Mouse (Mus musculus) midbrain, embryonic 11.5 days (tissue): Measurements from ENCODE around the gene Nfrkb. TPM values are rescaled to one million over a fixed set of nuclear protein-coding genes. Genes with fewer than 3 reads are reported as not detected.

Experiments used
- ATAC-seq: fragments of 200-750 bp; cut with Nextera tagmentation; 2 replicates; pipeline ENCODE4 v1.8.0; 2017; ENCODE audit warnings: moderate TSS enrichment, moderate library complexity; ENCODE audit not compliant: low FRiP score
- DNase-seq: peaks from one replicate; pipeline ENCODE4 v3.0.0; 2015; ENCODE audit warnings: low spot score; ENCODE audit errors: missing footprints
- H3K27ac ChIP-seq: fragments of 300-500 bp; sonication (generic); 2 replicates; pipeline ENCODE4 v1.5.1; 2014; ENCODE audit warnings: low read depth, low read length
- H3K27me3 ChIP-seq: fragments of 300-500 bp; sonication (generic); 2 replicates; pipeline ENCODE4 v1.6.1; 2014; ENCODE audit warnings: mild to moderate bottlenecking, low read length, moderate library complexity, mixed read lengths; ENCODE audit not compliant: control insufficient read depth, insufficient read depth
- H3K36me3 ChIP-seq: fragments of 300-500 bp; sonication (generic); 2 replicates; pipeline ENCODE4 v1.6.1; 2014; ENCODE audit warnings: mild to moderate bottlenecking, low read length, moderate library complexity, mixed read lengths; ENCODE audit not compliant: control insufficient read depth, insufficient read depth
- H3K4me1 ChIP-seq: fragments of 300-500 bp; sonication (generic); 2 replicates; pipeline ENCODE4 v1.6.1; 2014; ENCODE audit warnings: low read length; ENCODE audit not compliant: control insufficient read depth, insufficient read depth
- H3K4me2 ChIP-seq: fragments of 300-500 bp; sonication (generic); 2 replicates; pipeline ENCODE4 v1.6.1; 2014; ENCODE audit warnings: mild to moderate bottlenecking, moderate library complexity
- H3K4me3 ChIP-seq: fragments of 300-500 bp; sonication (generic); 2 replicates; pipeline ENCODE4 v1.5.1; 2014; ENCODE audit warnings: low read depth, low read length
- H3K9ac ChIP-seq: fragments of 300-500 bp; sonication (generic); 2 replicates; pipeline ENCODE4 v1.6.1; 2014; ENCODE audit warnings: low read length
- H3K9me3 ChIP-seq: fragments of 300-500 bp; sonication (generic); 2 replicates; pipeline ENCODE4 v1.6.1; 2016; ENCODE audit warnings: low read length; ENCODE audit not compliant: control insufficient read depth
- WGBS: fragments of 180-500 bp; shearing (Covaris S2); extraction: QIAGEN DNeasy Blood & Tissue Kit; methylation state at CpG from one replicate; pipeline ENCODE4 v1.1.7; 2014; 5-methylcytosine and 5-hydroxymethylcytosine counted together
- polyA plus RNA-seq: library from polyadenylated mRNA; unstranded; fragments of >200 nt; fragmentation: Nextera tagmentation; extraction: Ambion mirVana; gene quantifications from 2 replicates; pipeline ENCODE4 v1.2.1, GENCODE M21; 2014

Nfrkb gene
- polyA plus RNA-seq, 1 experiment from 2014 or later, result 19.3 TPM

DNA sequence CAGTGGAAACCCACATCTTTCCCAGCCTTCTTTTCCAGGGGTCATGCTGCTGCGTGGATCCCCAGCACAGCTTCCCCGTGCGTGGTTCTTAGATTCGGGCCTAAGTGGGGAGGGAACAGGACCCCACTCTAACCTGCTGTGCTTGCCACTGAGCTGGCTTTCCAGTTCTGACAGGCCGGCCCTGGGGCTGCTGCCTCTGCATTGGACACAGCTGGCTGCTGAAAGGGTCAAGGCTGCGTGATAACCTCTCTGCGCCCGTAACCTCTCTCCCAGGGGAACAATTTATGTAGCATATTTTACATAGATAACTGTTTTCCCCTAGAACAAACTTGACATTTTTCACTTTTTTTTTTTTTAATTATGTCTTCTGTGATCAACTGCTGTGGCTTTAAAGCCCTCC, 20.9 kb upstream of the Nfrkb start:
- ATAC-seq (no peak), DNase-seq (no peak)
- no peak overlapping the region for H3K4me2 ChIP-seq
- H3K27me3 ChIP-seq, result no peaks in the 10 kb centered on the region
- no peak overlapping the region for H3K4me3 ChIP-seq
- H3K9ac ChIP-seq, result no peak overlapping the region
- no peaks in the 10 kb centered on the region for H3K4me1 ChIP-seq
- no peaks in the 10 kb centered on the region for H3K9me3 ChIP-seq
- no peak overlapping the region for H3K27ac ChIP-seq
- H3K36me3 ChIP-seq, result peaks cover 5% of the 10 kb centered on the region; the same call in 1 of the 2 replicates
- 89% methylated on average over 8 of the region's 8 CpGs for WGBS

GRCm38 (mm10) chr9:31371740-31372139, 14.3 kb upstream of the Nfrkb start:
- ATAC-seq (no peak), DNase-seq (no peak)
- Histone ChIP-seq H3K4me3 (no peak overlapping the region), H3K9me3 (no peaks in the 10 kb centered on the region), H3K27me3 (no peaks in the 10 kb centered on the region), H3K27ac (no peak overlapping the region), H3K4me2 (no peak overlapping the region), H3K4me1 (no peaks in the 10 kb centered on the region), H3K36me3 (peaks cover 12% of the 10 kb centered on the region; the same call in 1 of the 2 replicates), H3K9ac (no peak overlapping the region)
- WGBS, result 90% methylated on average over 3 of the region's 3 CpGs

GRCm38 (mm10) chr9:31376661-31377060, 9.3 kb upstream of the Nfrkb start:
- H3K4me3 ChIP-seq, result no peak overlapping the region
- ATAC-seq (no peak), DNase-seq (no peak)
- H3K27me3 ChIP-seq, result no peaks in the 10 kb centered on the region
- H3K36me3 ChIP-seq, result peaks cover 5% of the 10 kb centered on the region; the same call in 1 of the 2 replicates
- no peaks in the 10 kb centered on the region for H3K4me1 ChIP-seq
- no peak overlapping the region for H3K4me2 ChIP-seq
- no peak overlapping the region for H3K27ac ChIP-seq
- H3K9me3 ChIP-seq, result no peaks in the 10 kb centered on the region
- H3K9ac ChIP-seq, result no peak overlapping the region

GRCm38 (mm10) chr9:31384786-31385499, 1.0 kb upstream of the Nfrkb start:
- no peak overlapping the region for H3K9ac ChIP-seq
- no peak overlapping the region for H3K4me2 ChIP-seq
- no peaks in the 10 kb centered on the region for H3K9me3 ChIP-seq
- WGBS, result 86% methylated on average over 17 of the region's 17 CpGs
- ATAC-seq (no peak), DNase-seq (no peak)
- H3K27me3 ChIP-seq, result no peaks in the 10 kb centered on the region
- H3K4me3 ChIP-seq, result no peak overlapping the region
- H3K27ac ChIP-seq, result no peak overlapping the region
- H3K36me3 ChIP-seq, result no peaks in the 10 kb centered on the region; the same call in 1 of the 2 replicates
- H3K4me1 ChIP-seq, result peaks cover 10% of the 10 kb centered on the region

DNA sequence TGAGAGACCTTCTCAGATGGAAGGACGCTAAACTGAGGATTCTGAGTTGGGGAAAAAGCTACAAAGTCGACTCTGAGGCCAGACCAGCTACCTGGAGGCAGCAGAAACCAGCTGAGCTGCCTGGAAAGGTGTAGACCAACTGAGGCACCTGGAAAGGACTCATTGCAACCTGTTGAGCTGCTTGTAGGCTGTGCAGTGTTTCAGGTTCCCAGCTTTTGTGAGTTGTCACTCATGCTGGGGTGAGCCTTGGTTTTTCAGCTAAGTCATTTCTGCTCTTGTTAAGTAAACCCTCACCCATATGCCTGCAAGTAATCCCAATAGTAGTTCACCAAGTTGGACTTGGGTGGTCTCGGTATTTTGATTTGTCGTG, 507 bp upstream of the Nfrkb start:
- Histone ChIP-seq H3K9me3 (no peaks in the 10 kb centered on the region), H3K4me1 (peaks cover 10% of the 10 kb centered on the region), H3K27ac (no peak overlapping the region), H3K4me3 (peak overlapping the region; percentile 93), H3K27me3 (no peaks in the 10 kb centered on the region), H3K4me2 (peak overlapping the region; percentile 67), H3K9ac (peak overlapping the region; percentile 88; the same call in 1 of the 2 replicates), H3K36me3 (no peaks in the 10 kb centered on the region; the same call in none of the 2 replicates)
- 29% methylated on average over 4 of the region's 4 CpGs for WGBS
- peak; percentile 84 for DNase-seq
- ATAC-seq, result peak; percentile 19; the same call in 1 of the 2 replicates

- Histone ChIP-seq H3K36me3 (peaks cover 2% of the 10 kb centered on the region), H3K27me3 (no peaks in the 10 kb centered on the region), H3K9ac (peak overlapping the region; percentile 88), H3K9me3 (no peaks in the 10 kb centered on the region), H3K4me1 (peaks cover 10% of the 10 kb centered on the region), H3K4me2 (peak overlapping the region; percentile 67), H3K4me3 (peak overlapping the region; percentile 93), H3K27ac (no peak overlapping the region)
- 14% methylated on average over 34 of the region's 44 CpGs for WGBS
- ATAC-seq (peak; percentile 86), DNase-seq (no peak)
These were observed 582 bp downstream of the Nfrkb start for GRCm38 (mm10) chr9:31386368-31387180.

DNA sequence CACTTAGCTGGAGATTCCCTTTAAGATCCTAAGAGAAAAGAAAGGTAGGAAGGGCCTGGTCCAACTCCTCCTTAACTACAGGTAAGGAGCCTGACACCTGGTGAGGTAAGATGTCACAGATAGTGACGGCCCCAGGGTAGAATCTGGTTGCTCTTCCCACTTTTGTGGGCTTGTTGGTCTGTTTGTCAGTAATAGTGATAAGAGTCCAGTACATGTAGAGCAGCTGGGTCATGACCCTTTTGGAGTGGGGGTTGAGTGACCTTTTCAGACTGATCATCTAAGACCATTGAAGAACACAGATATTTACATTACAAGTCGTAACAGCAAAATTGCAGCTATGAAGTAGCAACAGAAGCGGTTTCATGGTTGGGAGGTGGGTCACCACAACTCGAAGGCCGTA, 1.2 kb downstream of the Nfrkb start:
- no peak for ATAC-seq
- Histone ChIP-seq H3K27me3 (no peaks in the 10 kb centered on the region), H3K4me3 (no peak overlapping the region), H3K4me1 (peaks cover 10% of the 10 kb centered on the region), H3K9me3 (no peaks in the 10 kb centered on the region), H3K9ac (no peak overlapping the region), H3K36me3 (peaks cover 2% of the 10 kb centered on the region), H3K4me2 (peak overlapping the region; percentile 67; the same call in 1 of the 2 replicates), H3K27ac (no peak overlapping the region)
- 94% methylated on average over 5 of the region's 5 CpGs for WGBS
- no peak for DNase-seq

GRCm38 (mm10) chr9:31400441-31400840, 14.4 kb downstream of the Nfrkb start:
- Histone ChIP-seq H3K27me3 (no peaks in the 10 kb centered on the region), H3K27ac (no peak overlapping the region), H3K9me3 (no peaks in the 10 kb centered on the region), H3K4me2 (no peak overlapping the region), H3K4me1 (no peaks in the 10 kb centered on the region), H3K4me3 (no peak overlapping the region), H3K9ac (no peak overlapping the region), H3K36me3 (peaks cover 31% of the 10 kb centered on the region)
- DNase-seq, result peak; percentile 97
- 63% methylated on average over 4 of the region's 4 CpGs for WGBS
- no peak for ATAC-seq

GRCm38 (mm10) chr9:31404311-31404710, 18.3 kb downstream of the Nfrkb start:
- Histone ChIP-seq H3K4me3 (no peak overlapping the region), H3K27ac (no peak overlapping the region), H3K36me3 (peaks cover 27% of the 10 kb centered on the region), H3K9me3 (no peaks in the 10 kb centered on the region), H3K9ac (no peak overlapping the region), H3K4me2 (no peak overlapping the region), H3K4me1 (no peaks in the 10 kb centered on the region), H3K27me3 (no peaks in the 10 kb centered on the region)
- 92% methylated on average over 2 of the region's 2 CpGs for WGBS
- DNase-seq (no peak), ATAC-seq (no peak)
